Mouse (Mus musculus) neural tube, embryonic 15.5 days (tissue): ENCODE results near the gene C2. TPM values are rescaled to one million over a fixed set of nuclear protein-coding genes. Genes with fewer than 3 reads are reported as not detected.

Experiments used
- ATAC-seq: fragments of 200-750 bp; cut with Nextera tagmentation; 2 replicates; pipeline ENCODE4 v1.8.0; 2017; ENCODE audit warnings: mild to moderate bottlenecking, moderate TSS enrichment, moderate library complexity; ENCODE audit not compliant: low FRiP score
- H3K27ac ChIP-seq: fragments of 300-500 bp; sonication (generic); replicated peaks from 2 replicates; pipeline ENCODE4 v1.5.1; 2015; ENCODE audit warnings: mild to moderate bottlenecking, inconsistent platforms
- H3K27me3 ChIP-seq: fragments of 300-500 bp; sonication (generic); replicated peaks from 2 replicates; pipeline ENCODE4 v1.6.1; 2015; ENCODE audit warnings: inconsistent platforms
- H3K36me3 ChIP-seq: fragments of 300-500 bp; sonication (generic); 2 replicates; pipeline ENCODE4 v1.6.1; 2015; ENCODE audit warnings: inconsistent platforms
- H3K4me1 ChIP-seq: fragments of 300-500 bp; sonication (generic); 2 replicates; pipeline ENCODE4 v1.6.1; 2015; ENCODE audit warnings: inconsistent platforms
- H3K4me2 ChIP-seq: fragments of 300-500 bp; sonication (generic); 2 replicates; pipeline ENCODE4 v1.6.1; 2015; ENCODE audit warnings: inconsistent platforms, mild to moderate bottlenecking, moderate library complexity
- H3K4me3 ChIP-seq: fragments of 300-500 bp; sonication (generic); replicated peaks from 2 replicates; pipeline ENCODE4 v1.5.1; 2015; ENCODE audit warnings: mild to moderate bottlenecking, inconsistent platforms
- H3K9ac ChIP-seq: fragments of 300-500 bp; sonication (generic); replicated peaks from 2 replicates; pipeline ENCODE4 v1.6.1; 2015; ENCODE audit warnings: mild to moderate bottlenecking, inconsistent platforms
- H3K9me3 ChIP-seq: fragments of 300-500 bp; sonication (generic); replicated peaks from 2 replicates; pipeline ENCODE4 v1.6.1; 2016; ENCODE audit warnings: inconsistent platforms
- WGBS: fragments of 180-500 bp; shearing (Covaris S2); methylation state at CpG from one replicate; pipeline ENCODE4 v1.1.7; 2015; ENCODE audit warnings: mixed read lengths; 5-methylcytosine and 5-hydroxymethylcytosine counted together
- polyA plus RNA-seq: library from polyadenylated mRNA; unstranded; fragments of >200 nt; fragmentation: Nextera tagmentation; extraction: Ambion mirVana; gene quantifications from 2 replicates; pipeline ENCODE4 v1.2.1, GENCODE M21; 2015

C2 gene
- polyA plus RNA-seq, 1 experiment from 2014 or later, result 1.7 TPM

- H3K36me3 ChIP-seq, result no peaks in the 10 kb centered on the region
- 73% methylated on average over 7 of the region's 7 CpGs for WGBS
Observed at GRCm38 (mm10) chr17:34865981-34866380, 32.1 kb downstream of the C2 start.

GRCm38 (mm10) chr17:34862416-34863081 lies 35.5 kb downstream of the C2 start, which contains the start of gene Cfb:
TSS of gene Cfb (minus strand) at chr17:34862518.
- H3K27ac ChIP-seq, result no peak within 1 kb of the TSS
- H3K9me3 ChIP-seq, result no peaks in the 10 kb centered on the region
- no peak within 1 kb of the TSS for H3K4me3 ChIP-seq
- no peaks in the 10 kb centered on the region for H3K4me1 ChIP-seq
- no peak within 1 kb of the TSS for H3K4me2 ChIP-seq
- no peaks in the 10 kb centered on the region; the same call in 1 of the 2 replicates for H3K36me3 ChIP-seq
- no peak within 1 kb of the TSS for H3K9ac ChIP-seq
- no peaks in the 10 kb centered on the region for H3K27me3 ChIP-seq
- ATAC-seq, result no peak
- WGBS, result 69% methylated on average over 8 of the region's 8 CpGs

More at GRCm38 (mm10) chr17:34865981-34866380, 32.1 kb downstream of the C2 start:
- Histone ChIP-seq H3K9me3 (no peaks in the 10 kb centered on the region), H3K27me3 (no peaks in the 10 kb centered on the region), H3K4me1 (no peaks in the 10 kb centered on the region), H3K27ac (no peak overlapping the region), H3K4me3 (no peak overlapping the region), H3K9ac (no peak overlapping the region), H3K4me2 (no peak overlapping the region)
- no peak for ATAC-seq

- WGBS, result 70% methylated on average over 13 of the region's 13 CpGs
- H3K27ac ChIP-seq, result no peak overlapping the region
- no peak overlapping the region for H3K4me3 ChIP-seq
- no peaks in the 10 kb centered on the region for H3K4me1 ChIP-seq
- ATAC-seq, result no peak
- peaks cover 1% of the 10 kb centered on the region; the same call in 1 of the 2 replicates for H3K36me3 ChIP-seq
- no peak overlapping the region for H3K4me2 ChIP-seq
- no peak overlapping the region for H3K9ac ChIP-seq
- H3K27me3 ChIP-seq, result no peaks in the 10 kb centered on the region
- no peaks in the 10 kb centered on the region for H3K9me3 ChIP-seq
Observed at GRCm38 (mm10) chr17:34861704-34862415, 36.2 kb downstream of the C2 start.

GRCm38 (mm10) chr17:34860514-34860913 lies 37.6 kb downstream of the C2 start:
- 90% methylated on average over 9 of the region's 9 CpGs for WGBS
- ATAC-seq, result no peak
- Histone ChIP-seq H3K9ac (no peak overlapping the region), H3K4me3 (no peak overlapping the region), H3K4me1 (no peaks in the 10 kb centered on the region), H3K9me3 (no peaks in the 10 kb centered on the region), H3K27me3 (no peaks in the 10 kb centered on the region), H3K36me3 (peaks cover 15% of the 10 kb centered on the region), H3K4me2 (no peak overlapping the region), H3K27ac (no peak overlapping the region)

GRCm38 (mm10) chr17:34858670-34859069 lies 39.4 kb downstream of the C2 start:
- no peak for ATAC-seq
- Histone ChIP-seq H3K36me3 (peaks cover 32% of the 10 kb centered on the region), H3K4me2 (no peak overlapping the region), H3K9me3 (no peaks in the 10 kb centered on the region), H3K4me3 (no peak overlapping the region), H3K4me1 (no peaks in the 10 kb centered on the region), H3K9ac (no peak overlapping the region), H3K27ac (no peak overlapping the region), H3K27me3 (no peaks in the 10 kb centered on the region)
- WGBS, result 88% methylated on average over 4 of the region's 4 CpGs

GRCm38 (mm10) chr17:34855825-34856224 lies 42.2 kb downstream of the C2 start:
- H3K4me1 ChIP-seq, result peaks cover 11% of the 10 kb centered on the region
- H3K27me3 ChIP-seq, result no peaks in the 10 kb centered on the region
- no peak overlapping the region for H3K27ac ChIP-seq
- no peak for ATAC-seq
- no peak overlapping the region for H3K4me3 ChIP-seq
- H3K9ac ChIP-seq, result no peak overlapping the region
- WGBS, result 47% methylated on average over 3 of the region's 3 CpGs
- H3K9me3 ChIP-seq, result no peaks in the 10 kb centered on the region
- H3K4me2 ChIP-seq, result no peak overlapping the region
- H3K36me3 ChIP-seq, result peaks cover 48% of the 10 kb centered on the region

- H3K4me1 ChIP-seq, result peaks cover 14% of the 10 kb centered on the region
- H3K27ac ChIP-seq, result no peak overlapping the region
- 86% methylated on average over 3 of the region's 3 CpGs for WGBS
- no peak overlapping the region for H3K9ac ChIP-seq
- ATAC-seq, result no peak
- no peak overlapping the region for H3K4me3 ChIP-seq
- H3K27me3 ChIP-seq, result no peaks in the 10 kb centered on the region
- H3K4me2 ChIP-seq, result no peak overlapping the region
- no peaks in the 10 kb centered on the region for H3K9me3 ChIP-seq
- peaks cover 48% of the 10 kb centered on the region for H3K36me3 ChIP-seq
Observed at GRCm38 (mm10) chr17:34854761-34855160, 43.3 kb downstream of the C2 start.

GRCm38 (mm10) chr17:34853511-34853910 lies 44.6 kb downstream of the C2 start:
- Histone ChIP-seq H3K4me3 (no peak overlapping the region), H3K4me1 (peaks cover 25% of the 10 kb centered on the region), H3K9ac (no peak overlapping the region), H3K4me2 (no peak overlapping the region), H3K27me3 (no peaks in the 10 kb centered on the region), H3K27ac (no peak overlapping the region), H3K36me3 (peaks cover 48% of the 10 kb centered on the region), H3K9me3 (no peaks in the 10 kb centered on the region)
- 81% methylated on average over 8 of the region's 8 CpGs for WGBS
- ATAC-seq, result no peak

GRCm38 (mm10) chr17:34850517-34851125 lies 47.4 kb downstream of the C2 start:
- Histone ChIP-seq H3K4me3 (peak overlapping the region; percentile 91), H3K27me3 (no peaks in the 10 kb centered on the region), H3K9me3 (no peaks in the 10 kb centered on the region), H3K9ac (peak overlapping the region; percentile 95), H3K4me2 (peak overlapping the region; percentile 95), H3K27ac (peak overlapping the region; percentile 74), H3K4me1 (peaks cover 25% of the 10 kb centered on the region), H3K36me3 (peaks cover 60% of the 10 kb centered on the region)
- no peak; the same call in 1 of the 2 replicates for ATAC-seq
- 2% methylated on average over 25 of the region's 25 CpGs for WGBS

GRCm38 (mm10) chr17:34849722-34850516 lies 48.1 kb downstream of the C2 start, which contains the start of the genes Skiv2l and Nelfe:
TSS of gene Skiv2l (minus strand) at chr17:34850210.
TSS of gene Nelfe (plus strand) at chr17:34850391.
- Histone ChIP-seq H3K36me3 (peaks cover 60% of the 10 kb centered on the region), H3K9ac (peak within 1 kb of the TSS; percentile 95), H3K9me3 (no peaks in the 10 kb centered on the region), H3K4me1 (peaks cover 25% of the 10 kb centered on the region), H3K4me3 (peak within 1 kb of the TSS; percentile 91), H3K4me2 (peak within 1 kb of the TSS; percentile 95), H3K27me3 (no peaks in the 10 kb centered on the region), H3K27ac (peak within 1 kb of the TSS; percentile 74)
- WGBS, result under 1% methylated on average over 63 of the region's 65 CpGs
- ATAC-seq, result peak; percentile 97

- Histone ChIP-seq H3K9ac (no peak overlapping the region), H3K27me3 (no peaks in the 10 kb centered on the region), H3K9me3 (no peaks in the 10 kb centered on the region), H3K4me1 (peaks cover 25% of the 10 kb centered on the region), H3K4me3 (no peak overlapping the region), H3K27ac (no peak overlapping the region), H3K4me2 (no peak overlapping the region), H3K36me3 (peaks cover 62% of the 10 kb centered on the region)
- 94% methylated on average over 7 of the region's 7 CpGs for WGBS
- no peak for ATAC-seq
Observed at GRCm38 (mm10) chr17:34847615-34848014, 50.5 kb downstream of the C2 start.
